Mouse (Mus musculus) thymus, postnatal 10 days (tissue): ENCODE results near the gene Polg.

Experiments used
- DNase-seq, 2 experiments: peaks; one replicate each; pipeline ENCODE4 v3.0.0; 2021; ENCODE audit warnings: low spot score in 2 of 2

Gene Polg

GRCm38 (mm10) chr7:79465461-79466044, 609 bp downstream of the Polg start:
- peak; percentile 62 to 64 for DNase-seq

GRCm38 (mm10) chr7:79464776-79465420, 1.3 kb downstream of the Polg start:
- peak; percentile 22 to 40 for DNase-seq

GRCm38 (mm10) chr7:79463376-79464077, 2.6 kb downstream of the Polg start:
- DNase-seq: no peak

- DNase-seq: no peak
These were observed 4.4 kb downstream of the Polg start for GRCm38 (mm10) chr7:79461721-79462120.

GRCm38 (mm10) chr7:79447486-79447885, 18.7 kb downstream of the Polg start:
- no peak for DNase-seq

DNA sequence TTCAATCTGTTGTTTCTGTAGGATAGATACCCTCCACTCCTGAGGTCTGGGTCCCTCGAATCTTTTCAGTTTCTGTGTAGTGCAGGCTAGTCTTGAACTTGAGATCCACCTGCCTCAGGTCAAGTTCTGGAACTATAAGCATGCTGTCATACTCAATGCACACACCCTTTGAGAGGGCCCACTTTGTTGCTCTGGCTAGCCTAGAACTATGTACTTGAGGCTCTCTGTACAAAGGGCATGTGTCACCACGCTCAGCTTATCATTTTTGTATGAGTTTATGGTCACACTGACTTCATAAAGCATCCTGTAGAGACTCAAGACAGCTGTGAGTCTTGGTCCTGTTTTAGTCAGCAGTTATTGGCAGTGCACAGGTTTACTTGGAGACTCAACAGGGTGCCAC, 19.1 kb downstream of the Polg start:
- no peak for DNase-seq

GRCm38 (mm10) chr7:79440035-79440434, 26.1 kb downstream of the Polg start:
- DNase-seq: no peak

GRCm38 (mm10) chr7:79428243-79428642, 37.9 kb downstream of the Polg start:
- DNase-seq: no peak

DNA sequence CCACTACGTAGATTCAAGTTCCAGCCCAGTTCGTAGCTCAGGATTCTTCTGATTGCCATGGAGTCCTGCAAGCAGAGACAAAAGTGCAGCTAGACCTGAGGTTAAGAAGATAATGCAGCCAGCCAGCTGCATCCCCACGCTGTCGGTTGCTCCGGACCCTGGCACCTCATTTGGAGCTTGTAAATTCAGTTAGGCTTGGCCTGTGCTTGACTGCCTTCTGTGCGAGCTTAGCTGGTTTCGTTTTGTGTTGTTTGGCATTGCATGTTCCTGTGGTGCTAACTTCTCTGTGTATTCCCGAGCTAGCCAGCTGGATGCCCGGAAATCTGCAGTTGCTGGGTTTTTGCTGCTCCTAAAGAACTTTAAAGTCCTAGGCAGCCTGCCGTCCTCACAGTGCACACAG, 40.4 kb downstream of the Polg start:
- no peak for DNase-seq

- no peak for DNase-seq
These were observed 43.3 kb downstream of the Polg start for GRCm38 (mm10) chr7:79422876-79423275.

DNA sequence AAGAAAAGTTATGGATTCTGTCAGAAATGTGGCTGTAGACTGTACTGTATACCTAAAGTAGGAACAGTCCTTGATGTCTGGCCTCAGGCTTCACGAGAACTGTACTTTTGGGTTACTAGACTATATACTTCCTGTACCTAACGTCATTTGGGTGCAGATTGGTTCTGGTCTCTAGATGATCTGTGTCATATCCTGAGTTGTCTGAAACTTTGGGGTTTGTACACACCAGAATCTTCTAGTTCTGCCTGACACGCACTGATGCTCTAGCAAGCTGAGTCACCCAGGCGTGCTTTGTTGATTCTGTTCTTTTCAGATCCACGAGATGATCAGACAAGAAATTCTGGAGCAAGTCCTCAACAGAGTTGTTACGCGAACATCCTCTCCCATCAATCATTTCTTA, 46.2 kb downstream of the Polg start:
- DNase-seq: no peak

DNA sequence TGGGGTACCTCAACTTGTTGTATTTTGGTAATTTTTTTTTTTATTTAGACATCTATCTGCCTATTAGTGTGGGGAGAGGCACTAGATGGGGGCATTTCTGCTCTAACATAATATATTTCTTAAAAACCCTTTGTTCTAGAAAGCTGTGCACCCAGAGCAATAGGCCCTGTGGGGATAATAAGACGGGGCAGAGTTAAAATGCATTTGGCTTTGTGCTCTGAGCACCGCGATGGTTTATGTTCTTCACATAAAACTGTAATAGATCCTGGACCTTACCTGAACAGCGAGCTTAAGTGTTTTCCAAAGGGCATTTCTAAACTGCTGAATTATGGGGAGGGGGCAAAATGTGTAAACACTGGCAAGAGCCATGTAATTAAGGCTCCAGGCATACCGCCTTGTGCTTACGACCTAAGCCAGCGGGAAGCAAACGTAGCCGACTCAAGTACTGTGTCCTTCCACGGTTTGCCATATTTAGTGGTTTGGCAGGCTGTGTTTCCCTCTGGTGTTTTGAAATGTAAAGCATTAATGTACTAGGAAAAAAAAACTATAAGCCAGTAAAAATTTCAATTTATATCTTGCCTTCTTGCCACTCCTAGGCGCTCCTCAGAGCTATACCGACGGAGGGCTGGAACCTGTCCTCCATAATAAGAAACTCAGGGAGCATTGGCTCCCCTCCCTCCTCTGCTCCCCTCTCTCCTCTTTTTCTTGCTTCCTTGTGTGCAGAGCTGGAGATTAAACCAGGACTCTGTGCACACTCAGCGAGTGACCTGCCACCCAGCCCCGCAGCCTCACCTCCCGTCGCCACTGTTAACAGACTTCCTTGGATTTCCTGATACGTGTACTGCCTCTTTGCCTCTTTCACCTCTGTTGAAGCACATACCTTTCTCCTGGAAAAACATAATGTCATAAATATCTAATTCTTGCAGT, 51.5 kb downstream of the Polg start:
- no peak for DNase-seq

GRCm38 (mm10) chr7:79400296-79400695, 65.9 kb downstream of the Polg start:
- DNase-seq: no peak

DNA sequence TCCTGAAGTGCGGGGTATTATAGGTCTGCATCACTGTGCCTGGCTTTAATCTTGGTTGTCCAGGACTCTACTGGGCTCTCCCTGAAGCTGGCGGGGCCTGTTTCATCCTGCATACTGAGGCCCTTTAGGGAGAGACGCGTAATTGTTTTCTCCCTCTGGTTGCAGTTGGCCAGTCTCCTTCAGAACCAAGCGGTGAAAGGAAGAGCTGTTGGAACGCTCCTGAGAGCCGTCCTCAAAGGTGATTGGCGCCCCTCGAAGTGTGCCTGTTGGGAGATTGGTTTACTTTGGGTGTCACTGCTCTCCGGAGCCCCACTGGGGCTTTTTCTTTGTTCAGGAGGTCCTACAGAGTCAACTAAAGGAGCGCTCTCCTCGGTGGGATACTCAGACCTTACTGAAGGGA, 67.2 kb downstream of the Polg start:
- no peak for DNase-seq

- DNase-seq: no peak
These were observed 67.7 kb downstream of the Polg start for GRCm38 (mm10) chr7:79398426-79398825.

DNA sequence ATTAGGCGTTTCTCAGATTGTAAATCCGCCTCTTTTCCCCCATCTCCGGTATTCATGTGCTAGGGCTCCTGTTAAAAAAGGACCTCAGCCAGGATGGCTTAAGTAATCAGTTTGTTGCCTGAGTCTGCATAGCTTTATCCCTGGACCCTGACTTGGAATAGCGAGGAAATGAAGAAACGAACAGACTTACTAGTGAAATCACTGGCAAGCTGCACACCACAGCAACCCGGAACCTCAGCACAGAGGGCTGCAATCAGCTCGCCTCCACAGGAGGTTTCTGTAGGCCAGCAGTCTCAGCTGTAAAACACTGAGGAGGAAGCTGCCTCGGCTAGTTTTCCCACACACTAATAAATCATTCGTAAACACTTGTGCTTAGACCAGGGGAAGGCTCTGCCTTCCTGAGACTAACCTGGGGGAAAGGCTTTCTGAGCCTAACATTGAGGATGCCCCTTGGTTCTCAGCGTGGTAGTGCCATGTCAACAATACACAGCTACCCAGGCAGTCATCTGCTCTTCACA, 68.7 kb downstream of the Polg start:
- DNase-seq: no peak
